Mouse (Mus musculus) hematopoietic stem cell, adult 5-6 weeks (primary cell): ENCODE measurements around the gene Sertad4. TPM values are rescaled to one million over a fixed set of nuclear protein-coding genes. Genes with fewer than 3 reads are reported as not detected.
A peak's percentile ranks its signal among the peaks of the same experiment; 100 is the strongest.

Experiments
- ATAC-seq, 2 experiments: fragments of 125-278 bp in 1 of 2; replicated peaks in 1 of 2; 2 replicates each; pipeline ENCODE4 v1.8.0; 2016 to 2017; ENCODE audit warnings: inconsistent platforms in 2 of 2, mild to moderate bottlenecking in 2 of 2, moderate number of reproducible peaks in 2 of 2, low read depth in 1 of 2, moderate TSS enrichment in 1 of 2; ENCODE audit not compliant: low FRiP score in 2 of 2, poor library complexity in 2 of 2, severe bottlenecking in 2 of 2, insufficient read depth in 1 of 2, low TSS enrichment in 1 of 2
- total RNA-seq: library from RNA; stranded (forward); fragments of 172-1452, 232-1000 nt; gene quantifications from 2 replicates; pipeline ENCODE4 v1.2.3, GENCODE M21; 2017

The Sertad4 gene
- total RNA-seq, 1 experiment from 2014 or later, result not detected

- ATAC-seq, result 0 out of 4 replicates have a peak, but pooled peaks of 1 of the 2 experiments have one; percentile 8
Measured at GRCm38 (mm10) chr1:192854819-192855271, 711 bp downstream of the Sertad4 start.

DNA sequence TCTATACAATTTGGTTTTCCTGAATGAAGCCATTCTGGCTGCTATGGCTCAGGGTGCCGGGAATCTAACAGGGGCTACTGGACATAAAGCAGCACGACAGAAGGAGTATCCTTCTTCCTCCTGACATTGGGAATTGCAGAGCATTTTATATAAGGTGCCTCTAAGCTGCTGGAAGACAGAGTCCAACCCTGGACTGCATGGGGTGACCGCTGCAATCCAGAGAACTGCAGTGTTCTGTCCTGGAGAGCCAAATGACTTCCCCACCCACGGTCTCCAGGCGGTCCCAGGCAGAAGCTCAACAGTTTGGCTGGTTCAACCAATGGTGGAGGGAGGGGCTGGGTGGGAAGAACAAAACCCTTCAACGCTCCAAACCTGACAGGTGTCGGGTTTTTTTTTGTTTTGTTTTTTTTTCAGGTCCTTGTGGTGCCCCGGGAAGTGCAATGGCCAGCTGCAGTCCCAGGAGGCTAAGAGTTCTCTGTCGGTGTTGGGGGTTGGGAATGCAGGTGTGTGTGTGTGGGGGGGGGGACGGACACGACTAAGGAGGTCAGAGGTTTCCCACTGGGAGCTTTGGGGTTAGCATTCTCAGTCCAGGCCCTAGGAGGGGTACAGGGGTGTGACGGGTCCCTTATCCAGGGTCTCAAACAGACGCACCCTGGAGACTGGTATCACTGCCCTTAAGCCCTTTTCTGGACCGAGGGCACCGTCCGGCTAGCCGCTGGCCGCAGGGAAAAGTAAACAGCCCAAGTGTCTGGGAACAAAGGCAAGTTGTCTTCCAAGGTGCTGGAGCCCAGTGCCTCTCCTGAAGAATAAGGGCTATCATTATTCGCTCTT, 1.4 kb downstream of the Sertad4 start:
- ATAC-seq, result no peak

- ATAC-seq, result no peak
Measured at GRCm38 (mm10) chr1:192853429-192853828, 2.1 kb downstream of the Sertad4 start.

DNA sequence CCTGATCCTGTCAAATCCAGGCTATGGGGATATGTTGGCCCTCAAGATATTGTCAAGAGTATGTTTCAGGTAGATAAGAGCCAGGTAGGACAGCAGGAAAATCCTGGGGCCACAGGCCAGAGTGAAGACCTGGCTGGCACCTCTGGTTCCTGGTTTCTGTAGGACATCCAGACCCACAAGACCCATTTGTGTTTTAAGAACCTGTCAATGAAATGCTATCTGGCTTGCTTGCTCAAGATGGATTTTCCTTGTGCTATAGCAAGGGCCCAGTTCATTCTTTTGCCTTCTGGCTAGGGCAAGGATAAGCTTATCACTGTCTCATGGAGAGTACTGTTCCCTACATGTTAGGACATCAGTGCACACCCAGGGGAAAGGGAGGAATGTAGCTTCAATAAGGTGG, 3.5 kb downstream of the Sertad4 start:
- ATAC-seq, result no peak

GRCm38 (mm10) chr1:192851640-192852039, 3.9 kb downstream of the Sertad4 start:
- ATAC-seq, result no peak

DNA sequence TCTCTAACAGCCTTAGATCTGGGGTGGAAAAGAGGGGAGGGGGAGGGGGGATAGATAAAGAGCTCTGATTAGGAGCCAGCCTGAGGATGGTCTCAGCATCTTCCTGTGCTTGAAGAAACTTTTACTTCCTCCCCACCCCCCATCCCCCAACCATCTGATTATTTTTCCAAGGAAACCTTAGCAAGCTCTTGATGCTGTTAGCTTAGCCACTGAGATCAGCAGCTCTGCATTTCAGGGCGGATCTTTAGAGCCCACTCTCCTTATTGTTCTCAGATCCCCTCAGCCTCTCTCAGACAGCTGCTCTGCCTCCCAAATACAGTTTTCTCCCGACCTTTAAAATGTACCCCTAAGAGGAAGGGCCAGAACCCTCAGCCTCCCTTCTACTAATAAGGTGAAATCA, 4.4 kb downstream of the Sertad4 start:
- ATAC-seq, result no peak

DNA sequence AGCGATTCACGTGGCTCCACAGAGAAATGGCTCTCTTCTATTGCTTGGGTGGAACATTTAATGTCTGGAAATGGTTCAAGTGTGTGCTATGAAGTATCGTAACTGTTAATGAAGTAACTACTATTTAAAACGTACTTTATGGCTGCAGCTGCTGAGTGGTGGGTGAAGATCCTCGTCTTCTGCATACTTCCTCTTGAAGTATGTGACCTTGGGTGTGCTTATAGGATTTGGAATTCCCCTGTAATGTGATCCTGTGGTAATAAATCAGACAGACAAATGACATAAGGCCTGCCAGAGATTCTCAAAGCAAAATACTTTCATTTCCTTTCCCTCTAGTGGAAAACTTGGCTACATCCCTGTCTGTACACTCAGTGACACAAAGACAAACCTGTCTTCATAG, 5.9 kb downstream of the Sertad4 start:
- no peak for ATAC-seq

DNA sequence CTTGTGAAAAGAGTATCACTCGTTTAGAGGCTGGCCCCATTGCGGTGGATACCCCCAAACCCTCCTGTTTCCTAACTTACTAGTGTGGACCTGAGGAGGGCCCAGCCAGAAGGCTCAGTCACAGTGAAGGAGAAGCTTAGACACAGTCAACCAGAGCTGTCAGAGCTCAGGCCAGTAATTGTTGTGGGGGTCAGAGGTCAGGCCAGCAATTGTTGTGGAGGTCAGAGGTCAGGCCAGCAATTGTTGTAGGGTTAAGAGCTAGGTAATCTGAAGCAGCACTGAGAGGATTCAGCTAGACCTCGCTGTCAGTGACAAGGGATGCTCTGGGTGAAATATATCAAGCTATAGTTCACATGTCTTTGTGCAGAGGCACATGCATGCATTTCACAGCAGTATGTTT, 8.3 kb downstream of the Sertad4 start:
- ATAC-seq, result no peak

- ATAC-seq, result peak; percentile 63 to 69; a peak in 3 of 4 replicates
Measured at GRCm38 (mm10) chr1:192841094-192841813, 14.3 kb downstream of the Sertad4 start.

- ATAC-seq, result no peak
Measured at GRCm38 (mm10) chr1:192840655-192841054, 14.9 kb downstream of the Sertad4 start.

GRCm38 (mm10) chr1:192835211-192835681, 20.3 kb downstream of the Sertad4 start:
- no peak for ATAC-seq

GRCm38 (mm10) chr1:192834361-192835210, 21.0 kb downstream of the Sertad4 start:
- peak; percentile 24 to 54; a peak in 3 of 4 replicates for ATAC-seq

- ATAC-seq, result peak; percentile 20 to 44; a peak in 3 of 4 replicates
Measured at GRCm38 (mm10) chr1:192833586-192833985, 22.0 kb downstream of the Sertad4 start.

DNA sequence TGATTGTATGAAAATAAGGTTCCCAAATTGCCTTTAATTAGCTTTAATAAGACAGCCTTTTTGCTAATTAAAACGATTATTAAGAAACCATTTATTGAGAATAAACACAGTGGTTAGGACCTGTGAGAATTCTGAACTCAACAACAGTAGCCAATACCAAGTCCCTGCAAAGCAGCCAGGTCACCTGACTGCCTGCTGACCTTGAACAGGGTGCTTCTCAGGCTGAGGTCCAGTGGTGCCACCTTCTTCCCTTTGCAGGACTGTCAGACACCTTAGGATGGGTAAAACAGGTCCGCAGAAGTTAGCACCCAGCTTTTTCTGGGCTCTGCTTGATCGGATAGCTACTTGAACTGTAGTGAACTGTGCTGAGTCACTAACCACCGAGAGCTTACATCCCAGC, 22.5 kb downstream of the Sertad4 start:
- ATAC-seq, result peak; percentile 28 to 47; a peak in 2 of 4 replicates

DNA sequence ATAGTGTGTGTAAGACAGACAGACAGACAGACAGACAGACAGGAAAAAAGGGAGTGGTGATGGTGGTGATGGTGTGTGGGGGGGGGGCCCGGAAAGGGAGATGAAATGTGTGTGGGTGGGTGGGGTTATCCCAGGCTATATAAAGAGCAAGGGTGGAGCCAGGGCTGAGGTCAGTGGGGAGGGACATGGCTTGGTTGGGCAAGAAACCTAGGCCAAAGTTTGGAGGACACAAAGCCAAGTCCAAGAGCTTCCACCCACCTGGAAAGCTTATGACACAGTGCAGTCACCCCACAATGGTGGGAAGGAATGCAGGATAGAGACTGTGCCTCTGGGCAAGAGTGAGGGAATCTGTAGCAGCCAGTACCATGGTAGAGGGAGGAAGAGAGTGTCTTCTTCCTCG, 23.2 kb downstream of the Sertad4 start:
- no peak for ATAC-seq

DNA sequence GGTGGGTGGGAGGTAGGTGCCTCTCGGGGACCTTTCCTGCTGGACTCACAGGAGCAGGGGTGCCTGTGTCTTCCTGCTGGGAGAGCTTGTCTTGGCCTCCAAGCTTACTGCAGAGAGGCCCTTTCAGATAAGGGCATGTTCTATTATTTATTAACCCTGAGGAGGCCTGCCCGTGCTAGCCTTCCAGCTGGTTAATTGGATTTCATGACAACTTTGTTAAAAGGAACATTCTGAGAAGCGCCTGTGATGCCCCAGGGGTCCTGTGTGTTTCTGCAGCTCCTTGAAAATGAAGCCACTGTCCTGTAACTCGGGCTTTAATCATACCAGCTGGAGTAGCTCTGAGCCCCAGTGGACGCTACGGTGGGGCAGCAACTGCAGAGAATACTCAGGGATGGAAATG, 25.1 kb downstream of the Sertad4 start:
- no peak for ATAC-seq

GRCm38 (mm10) chr1:192828928-192829327, 26.6 kb downstream of the Sertad4 start:
- no peak for ATAC-seq
